Comparison of ENCODE assay signal across 8 mouse cellular contexts in genomic region chr10:71306190-71306589, GRCm38 (mm10). TPM values are rescaled to one million over a fixed set of nuclear protein-coding genes. Genes with fewer than 3 reads are reported as not detected.
DNase-seq lines count a peak whose midpoint lies in the region; ATAC-seq and TF ChIP-seq lines count a peak whose summit lies in the region.

No protein-coding gene starts in this region.

- no peak for ATAC-seq in embryonic facial prominence, embryonic 13.5 days (ENCODE audit: insufficient number of reproducible peaks, insufficient read depth, low FRiP score, low TSS enrichment, low read depth)
- no peak for ATAC-seq in hindbrain, embryonic 16.5 days
- ATAC-seq in liver, embryonic 12.5 days, result no peak

- no peaks in the 10 kb centered on the region for H3K79me2 ChIP-seq in myocyte (ENCODE audit: control insufficient read depth, insufficient read depth)

- H3K4me1 ChIP-seq in embryonic facial prominence, embryonic 13.5 days, result no peaks in the 10 kb centered on the region
- no peaks in the 10 kb centered on the region for H3K4me1 ChIP-seq in hindbrain, embryonic 16.5 days (ENCODE audit: control insufficient read depth, insufficient read depth, low read depth, low read length)
- H3K4me1 ChIP-seq in liver, embryonic 12.5 days, result peaks cover 3% of the 10 kb centered on the region; the same call in 1 of the 2 replicates

- TF ChIP-seq CTCF in layer of hippocampus, adult 2 months (conservative IDR thresholded peaks at IDR 0.05), result peak; percentile 83

- H3ac ChIP-seq in myocyte (ENCODE audit: control insufficient read depth, insufficient read length), result no peak overlapping the region

- H3K9me3 ChIP-seq in embryonic facial prominence, embryonic 13.5 days, result no peaks in the 10 kb centered on the region
- H3K9me3 ChIP-seq in hindbrain, embryonic 16.5 days (ENCODE audit: control insufficient read depth, low read length), result no peaks in the 10 kb centered on the region
- 0 out of 2 replicates have a peak, but pooled peaks cover 4% of the 10 kb centered on the region for H3K9me3 ChIP-seq in liver, embryonic 12.5 days (replicated peaks)

- peak in 1 of 2 experiments; percentile 53 for DNase-seq in layer of hippocampus, adult 2 months (ENCODE audit: low spot score in 2 of 2)
- no peak for DNase-seq in layer of hippocampus, adult 9-11 months
- DNase-seq in R1 (ENCODE audit: low read depth, low spot score), result peak; percentile 82
- no peak for DNase-seq in ovary, postnatal 14 days (ENCODE audit: low spot score)

- WGBS in embryonic facial prominence, embryonic 13.5 days, result 28% methylated on average over 6 of the region's 6 CpGs
- 22% methylated on average over 6 of the region's 6 CpGs for WGBS in hindbrain, embryonic 16.5 days
- WGBS in liver, embryonic 12.5 days (ENCODE audit: insufficient replicate concordance), result 11% methylated on average over 6 of the region's 6 CpGs

- no peak overlapping the region for H3K4me3 ChIP-seq in layer of hippocampus, adult 2 months
- H3K4me3 ChIP-seq in embryonic facial prominence, embryonic 13.5 days, result 0 out of 2 replicates have a peak overlapping the region, but pooled peaks have one; percentile 4
- H3K4me3 ChIP-seq in hindbrain, embryonic 16.5 days (ENCODE audit: low read length), result peak overlapping the region; percentile 15
- peak overlapping the region; percentile 27 for H3K4me3 ChIP-seq in liver, embryonic 12.5 days
- H3K4me3 ChIP-seq in myocyte, result peak overlapping the region; percentile 8

- H3K27ac ChIP-seq in layer of hippocampus, adult 2 months, result no peak overlapping the region
- H3K27ac ChIP-seq in embryonic facial prominence, embryonic 13.5 days, result no peak overlapping the region
- H3K27ac ChIP-seq in hindbrain, embryonic 16.5 days (ENCODE audit: low read depth, low read length), result no peak overlapping the region
- H3K27ac ChIP-seq in liver, embryonic 12.5 days, result no peak overlapping the region

- peak overlapping the region; percentile 45 for H3K4me2 ChIP-seq in embryonic facial prominence, embryonic 13.5 days
- H3K4me2 ChIP-seq in hindbrain, embryonic 16.5 days (ENCODE audit: low read length), result peak overlapping the region; percentile 46
- H3K4me2 ChIP-seq in liver, embryonic 12.5 days, result peak overlapping the region; percentile 53
- peak overlapping the region; percentile 76 for H3K4me2 ChIP-seq in myocyte (ENCODE audit: low read depth)

- no peak for TF ChIP-seq POLR2A in myocyte (IDR thresholded peaks at IDR 0.05; ENCODE audit: insufficient read length, low read depth)

- H3K9ac ChIP-seq in embryonic facial prominence, embryonic 13.5 days, result no peak overlapping the region
- no peak overlapping the region for H3K9ac ChIP-seq in hindbrain, embryonic 16.5 days (ENCODE audit: low read depth, low read length)
- H3K9ac ChIP-seq in liver, embryonic 12.5 days, result no peak overlapping the region

- no peaks in the 10 kb centered on the region for H3K27me3 ChIP-seq in embryonic facial prominence, embryonic 13.5 days
- H3K27me3 ChIP-seq in hindbrain, embryonic 16.5 days (replicated peaks; ENCODE audit: control insufficient read depth, insufficient read depth, low read length), result no peaks in the 10 kb centered on the region
- H3K27me3 ChIP-seq in liver, embryonic 12.5 days (replicated peaks), result no peaks in the 10 kb centered on the region
- H3K27me3 ChIP-seq in myocyte (ENCODE audit: control insufficient read depth, insufficient read depth, insufficient read length), result no peaks in the 10 kb centered on the region

- no peaks in the 10 kb centered on the region for H3K36me3 ChIP-seq in embryonic facial prominence, embryonic 13.5 days
- H3K36me3 ChIP-seq in hindbrain, embryonic 16.5 days (ENCODE audit: control insufficient read depth, insufficient read depth, low read length), result no peaks in the 10 kb centered on the region
- H3K36me3 ChIP-seq in liver, embryonic 12.5 days, result no peaks in the 10 kb centered on the region
- H3K36me3 ChIP-seq in myocyte (ENCODE audit: control insufficient read depth, insufficient read depth), result no peaks in the 10 kb centered on the region

TF ChIP-seq in myocyte, 11 proteins besides CTCF, POLR2A, EP300 and RAD21:
- TF ChIP-seq MAX (IDR thresholded peaks at IDR 0.05; ENCODE audit: low read depth) (no peak), MYOD1 (IDR thresholded peaks at IDR 0.05; ENCODE audit: control insufficient read depth in 1 of 3, insufficient read length in 2 of 3, low read depth in 2 of 3) (no peak), TCF3 (IDR thresholded peaks at IDR 0.05; ENCODE audit: insufficient read length, low read depth) (no peak), MYOG (IDR thresholded peaks at IDR 0.05; ENCODE audit: control insufficient read depth in 1 of 3, insufficient read depth in 1 of 3, insufficient read length in 2 of 3, low read depth in 2 of 3) (no peak), USF1 (IDR thresholded peaks at IDR 0.05; ENCODE audit: low read depth) (no peak), REST (IDR thresholded peaks at IDR 0.05; ENCODE audit: insufficient read depth, insufficient read length) (no peak), POLR2AphosphoS2 (IDR thresholded peaks at IDR 0.05; ENCODE audit: insufficient read length, low read depth) (no peak), CEBPB (IDR thresholded peaks at IDR 0.05; ENCODE audit: insufficient read depth, poor library complexity, severe bottlenecking) (no peak), E2F4 (IDR thresholded peaks at IDR 0.05; ENCODE audit: insufficient read depth) (no peak), SRF (IDR thresholded peaks at IDR 0.05; ENCODE audit: control insufficient read depth, insufficient read length, low read depth) (no peak), TCF12 (IDR thresholded peaks at IDR 0.05; ENCODE audit: insufficient read depth, poor library complexity, severe bottlenecking) (no peak)

RNA-seq across cellular contexts. Expression of gene Ube2d1, which starts 21.1 kb away (rescaled TPM):
- total RNA-seq in layer of hippocampus, adult 2 months (2021), result 10 to 100 TPM; 52.8 to 54.0 TPM
- polyA plus RNA-seq in embryonic facial prominence, embryonic 13.5 days (2015; fragmentation: Nextera tagmentation; extraction: Ambion mirVana), result 73.6 and 80.4 TPM in 2 replicates
- polyA plus RNA-seq in hindbrain, embryonic 16.5 days (2015; fragmentation: Nextera tagmentation; extraction: Ambion mirVana), result 153 and 166 TPM in 2 replicates
- 12.0 and 12.5 TPM in 2 replicates for polyA plus RNA-seq in liver, embryonic 12.5 days (2016; fragmentation: Nextera tagmentation; extraction: Ambion mirVana)
- 69.3 TPM for polyA plus RNA-seq in myocyte (2012; fragmentation: generic; extraction: Trizol)

RNA-seq across cellular contexts. Expression of gene Cisd1, which starts 38.6 kb away (rescaled TPM):
- total RNA-seq in layer of hippocampus, adult 2 months (2021), result 100 to 1,000 TPM; 121 to 136 TPM
- 99.6 and 104 TPM in 2 replicates for polyA plus RNA-seq in embryonic facial prominence, embryonic 13.5 days (2015; fragmentation: Nextera tagmentation; extraction: Ambion mirVana)
- 308 and 365 TPM in 2 replicates for polyA plus RNA-seq in hindbrain, embryonic 16.5 days (2015; fragmentation: Nextera tagmentation; extraction: Ambion mirVana)
- polyA plus RNA-seq in liver, embryonic 12.5 days (2016; fragmentation: Nextera tagmentation; extraction: Ambion mirVana), result 99.8 and 104 TPM in 2 replicates
- polyA plus RNA-seq in myocyte (2012; fragmentation: generic; extraction: Trizol), result 124 TPM

RNA-seq across cellular contexts. Expression of gene Ipmk, which starts 41.4 kb away (rescaled TPM):
- total RNA-seq in layer of hippocampus, adult 2 months (2021), result 10 to 100 TPM; 39.0 to 40.5 TPM
- 10.3 and 10.9 TPM in 2 replicates for polyA plus RNA-seq in embryonic facial prominence, embryonic 13.5 days (2015; fragmentation: Nextera tagmentation; extraction: Ambion mirVana)
- 14.1 and 15.9 TPM in 2 replicates for polyA plus RNA-seq in hindbrain, embryonic 16.5 days (2015; fragmentation: Nextera tagmentation; extraction: Ambion mirVana)
- polyA plus RNA-seq in liver, embryonic 12.5 days (2016; fragmentation: Nextera tagmentation; extraction: Ambion mirVana), result 13.9 and 14.9 TPM in 2 replicates
- 7.4 TPM for polyA plus RNA-seq in myocyte (2012; fragmentation: generic; extraction: Trizol)
